Comparison of ENCODE assay signal across 8 mouse cellular contexts in the genomic region with DNA sequence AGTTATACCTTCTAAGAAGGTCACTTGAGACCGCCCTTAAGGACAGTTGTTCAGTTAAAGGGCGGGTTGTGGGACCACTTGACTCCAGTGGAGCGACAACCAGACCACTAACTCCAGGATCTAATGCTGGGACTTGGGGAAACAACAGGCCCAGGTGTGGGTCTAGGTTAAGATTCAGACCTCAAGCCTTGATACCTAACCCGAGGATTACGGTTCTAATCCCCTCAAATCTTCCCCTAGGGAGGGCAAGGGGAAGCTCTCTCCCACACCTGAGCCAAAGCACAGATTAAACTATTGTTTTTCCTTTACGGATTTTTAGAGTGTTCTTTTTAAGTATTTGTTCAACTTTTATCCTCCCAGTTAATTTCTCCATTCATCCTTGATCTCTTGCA. TPM values are rescaled to one million over a fixed set of nuclear protein-coding genes. Genes with fewer than 3 reads are reported as not detected.
DNase-seq lines count a peak whose midpoint lies in the region; ATAC-seq and TF ChIP-seq lines count a peak whose summit lies in the region.

No protein-coding gene starts in this region.

- TF ChIP-seq CTCF in layer of hippocampus, adult 2 months (conservative IDR thresholded peaks at IDR 0.05), result no peak
- no peak for TF ChIP-seq CTCF in hindbrain, postnatal 0 days (IDR thresholded peaks at IDR 0.05; ENCODE audit: low read depth)
- no peak for TF ChIP-seq CTCF in midbrain, postnatal 0 days (IDR thresholded peaks at IDR 0.05)

- H3K9ac ChIP-seq in embryonic facial prominence, embryonic 11.5 days (replicated peaks; ENCODE audit: low read length), result peak overlapping the region; percentile 43
- H3K9ac ChIP-seq in hindbrain, postnatal 0 days (replicated peaks; ENCODE audit: low read length), result no peak overlapping the region; the same call in 1 of the 2 replicates
- H3K9ac ChIP-seq in midbrain, postnatal 0 days (replicated peaks; ENCODE audit: low read length, poor library complexity, severe bottlenecking), result 0 out of 2 replicates have a peak overlapping the region, but pooled peaks have one; percentile 24

- H3K4me3 ChIP-seq in layer of hippocampus, adult 2 months, result peak overlapping the region; percentile 62
- peak overlapping the region; percentile 42 for H3K4me3 ChIP-seq in embryonic facial prominence, embryonic 11.5 days (ENCODE audit: low read depth, low read length)
- peak overlapping the region; percentile 42 for H3K4me3 ChIP-seq in hindbrain, postnatal 0 days (ENCODE audit: low read length)
- peak overlapping the region; percentile 38 for H3K4me3 ChIP-seq in midbrain, postnatal 0 days (ENCODE audit: low read depth, low read length)

- peak overlapping the region; percentile 68 for H3K4me2 ChIP-seq in embryonic facial prominence, embryonic 11.5 days (ENCODE audit: low read depth, low read length)
- peak overlapping the region; percentile 69 for H3K4me2 ChIP-seq in hindbrain, postnatal 0 days (ENCODE audit: low read depth, low read length)
- peak overlapping the region; percentile 63 for H3K4me2 ChIP-seq in midbrain, postnatal 0 days (ENCODE audit: low read depth, low read length, poor library complexity, severe bottlenecking)

- no peaks in the 10 kb centered on the region for H3K36me3 ChIP-seq in embryonic facial prominence, embryonic 11.5 days (replicated peaks; ENCODE audit: control insufficient read depth, insufficient read depth, low read depth, low read length)
- H3K36me3 ChIP-seq in hindbrain, postnatal 0 days (ENCODE audit: insufficient read depth, low read length), result no peaks in the 10 kb centered on the region
- H3K36me3 ChIP-seq in midbrain, postnatal 0 days (ENCODE audit: insufficient read depth, low read length), result no peaks in the 10 kb centered on the region

- H3K27ac ChIP-seq in layer of hippocampus, adult 2 months, result 0 out of 2 replicates have a peak overlapping the region, but pooled peaks have one; percentile 72
- no peak overlapping the region for H3K27ac ChIP-seq in embryonic facial prominence, embryonic 11.5 days (replicated peaks; ENCODE audit: low read depth, low read length)
- no peak overlapping the region for H3K27ac ChIP-seq in hindbrain, postnatal 0 days
- H3K27ac ChIP-seq in midbrain, postnatal 0 days (ENCODE audit: low read depth, low read length), result no peak overlapping the region

- H3K9me3 ChIP-seq in embryonic facial prominence, embryonic 11.5 days (replicated peaks; ENCODE audit: control insufficient read depth, low read length), result no peaks in the 10 kb centered on the region
- H3K9me3 ChIP-seq in hindbrain, postnatal 0 days (ENCODE audit: low read length), result no peaks in the 10 kb centered on the region
- no peaks in the 10 kb centered on the region for H3K9me3 ChIP-seq in midbrain, postnatal 0 days (ENCODE audit: low read length)

- H3K4me1 ChIP-seq in embryonic facial prominence, embryonic 11.5 days (ENCODE audit: control insufficient read depth, insufficient read depth, low read length), result no peaks in the 10 kb centered on the region
- H3K4me1 ChIP-seq in hindbrain, postnatal 0 days (ENCODE audit: insufficient read depth, low read length), result no peaks in the 10 kb centered on the region
- H3K4me1 ChIP-seq in midbrain, postnatal 0 days (ENCODE audit: insufficient read depth, low read length), result no peaks in the 10 kb centered on the region

- 28% methylated on average over 6 of the region's 6 CpGs for WGBS in embryonic facial prominence, embryonic 11.5 days
- 23% methylated on average over 6 of the region's 6 CpGs for WGBS in hindbrain, postnatal 0 days
- 25% methylated on average over 6 of the region's 6 CpGs for WGBS in midbrain, postnatal 0 days

- H3K27me3 ChIP-seq in embryonic facial prominence, embryonic 11.5 days (ENCODE audit: control insufficient read depth, insufficient read depth, low read length), result no peaks in the 10 kb centered on the region
- no peaks in the 10 kb centered on the region for H3K27me3 ChIP-seq in hindbrain, postnatal 0 days (ENCODE audit: insufficient read depth, low read length)
- peaks cover 4% of the 10 kb centered on the region; the same call in 1 of the 2 replicates for H3K27me3 ChIP-seq in midbrain, postnatal 0 days (ENCODE audit: insufficient read depth, low read length)

- ATAC-seq in embryonic facial prominence, embryonic 11.5 days (replicated peaks; ENCODE audit: insufficient number of reproducible peaks, low FRiP score, low TSS enrichment, low read depth), result no peak
- ATAC-seq in hindbrain, postnatal 0 days, result peak; percentile 10; the same call in 1 of the 2 replicates
- no peak for ATAC-seq in midbrain, postnatal 0 days (ENCODE audit: low FRiP score)

- DNase-seq in layer of hippocampus, adult 2 months (ENCODE audit: low spot score in 2 of 2), result no peak
- no peak for DNase-seq in layer of hippocampus, postnatal 36 days
- no peak for DNase-seq in embryonic facial prominence, embryonic 11.5 days (ENCODE audit: low spot score)
- DNase-seq in hindbrain, postnatal 0 days (ENCODE audit: low spot score), result no peak
- no peak for DNase-seq in midbrain, postnatal 0 days (ENCODE audit: low spot score)
- no peak for DNase-seq in adrenal gland, adult (ENCODE audit: inconsistent age in 2 of 2, low spot score in 1 of 2)
- DNase-seq in right cerebral cortex, adult 2 months (ENCODE audit: low spot score in 2 of 2), result no peak
- no peak for DNase-seq in kidney, postnatal 10 days

RNA-seq across cellular contexts. Expression of gene Rangrf, which starts 0.9 kb away (rescaled TPM):
- total RNA-seq in layer of hippocampus, adult 2 months (2021), result 10 to 100 TPM; 16.8 to 20.7 TPM
- total RNA-seq in layer of hippocampus, postnatal 36 days (2021), result 10 to 100 TPM; 17.6 to 19.7 TPM
- 69.2 and 71.2 TPM in 2 replicates for polyA plus RNA-seq in embryonic facial prominence, embryonic 11.5 days (2014; fragmentation: Nextera tagmentation; extraction: Ambion mirVana)
- 40.4 and 51.6 TPM in 2 replicates for total RNA-seq in hindbrain, postnatal 0 days (2014; rRNA removed)
- polyA plus RNA-seq in hindbrain, postnatal 0 days (2015; fragmentation: Nextera tagmentation; extraction: Ambion mirVana), result 31.2 and 34.6 TPM in 2 replicates
- 12.0 and 25.0 TPM in 2 replicates for total RNA-seq in midbrain, postnatal 0 days (2014; rRNA removed)
- 18.9 and 20.2 TPM in 2 replicates for polyA plus RNA-seq in midbrain, postnatal 0 days (2015; fragmentation: Nextera tagmentation; extraction: Ambion mirVana)

RNA-seq across cellular contexts. Expression of gene Slc25a35, which starts 6.1 kb away (rescaled TPM):
- total RNA-seq in layer of hippocampus, adult 2 months (2021), result 1 to 10 TPM; 5.8 to 6.2 TPM
- total RNA-seq in layer of hippocampus, postnatal 36 days (2021), result 1 to 10 TPM; 5.3 to 5.6 TPM
- 2.0 and 2.4 TPM in 2 replicates for polyA plus RNA-seq in embryonic facial prominence, embryonic 11.5 days (2014; fragmentation: Nextera tagmentation; extraction: Ambion mirVana)
- 1.6 and 2.0 TPM in 2 replicates for total RNA-seq in hindbrain, postnatal 0 days (2014; rRNA removed)
- polyA plus RNA-seq in hindbrain, postnatal 0 days (2015; fragmentation: Nextera tagmentation; extraction: Ambion mirVana), result 2.3 TPM in 2 replicates
- 0.93 and 1.4 TPM in 2 replicates for total RNA-seq in midbrain, postnatal 0 days (2014; rRNA removed)
- 1.5 and 2.0 TPM in 2 replicates for polyA plus RNA-seq in midbrain, postnatal 0 days (2015; fragmentation: Nextera tagmentation; extraction: Ambion mirVana)

RNA-seq across cellular contexts. Expression of gene Arhgef15, which starts 16.8 kb away (rescaled TPM):
- total RNA-seq in layer of hippocampus, adult 2 months (2021), result 1 to 10 TPM; 9.5 to 9.7 TPM
- 10 to 100 TPM in 1 of 2 experiments, 1 to 10 TPM in 1; 7.4 to 10.5 TPM for total RNA-seq in layer of hippocampus, postnatal 36 days (2021)
- polyA plus RNA-seq in embryonic facial prominence, embryonic 11.5 days (2014; fragmentation: Nextera tagmentation; extraction: Ambion mirVana), result 4.4 and 4.5 TPM in 2 replicates
- 21.2 and 45.2 TPM in 2 replicates for total RNA-seq in hindbrain, postnatal 0 days (2014; rRNA removed)
- polyA plus RNA-seq in hindbrain, postnatal 0 days (2015; fragmentation: Nextera tagmentation; extraction: Ambion mirVana), result 25.7 and 27.5 TPM in 2 replicates
- total RNA-seq in midbrain, postnatal 0 days (2014; rRNA removed), result 23.3 and 50.8 TPM in 2 replicates
- polyA plus RNA-seq in midbrain, postnatal 0 days (2015; fragmentation: Nextera tagmentation; extraction: Ambion mirVana), result 27.6 and 34.3 TPM in 2 replicates

RNA-seq across cellular contexts. Expression of gene Pfas, which starts 34.2 kb away (rescaled TPM):
- 10 to 100 TPM; 27.5 to 27.8 TPM for total RNA-seq in layer of hippocampus, adult 2 months (2021)
- 10 to 100 TPM; 22.8 to 28.9 TPM for total RNA-seq in layer of hippocampus, postnatal 36 days (2021)
- 34.4 and 34.8 TPM in 2 replicates for polyA plus RNA-seq in embryonic facial prominence, embryonic 11.5 days (2014; fragmentation: Nextera tagmentation; extraction: Ambion mirVana)
- total RNA-seq in hindbrain, postnatal 0 days (2014; rRNA removed), result 31.3 and 35.2 TPM in 2 replicates
- polyA plus RNA-seq in hindbrain, postnatal 0 days (2015; fragmentation: Nextera tagmentation; extraction: Ambion mirVana), result 14.7 and 17.8 TPM in 2 replicates
- 28.3 and 28.7 TPM in 2 replicates for total RNA-seq in midbrain, postnatal 0 days (2014; rRNA removed)
- polyA plus RNA-seq in midbrain, postnatal 0 days (2015; fragmentation: Nextera tagmentation; extraction: Ambion mirVana), result 13.9 and 14.1 TPM in 2 replicates

RNA-seq across cellular contexts. Expression of gene Ctc1, which starts 41.7 kb away (rescaled TPM):
- 10 to 100 TPM; 40.3 to 43.1 TPM for total RNA-seq in layer of hippocampus, adult 2 months (2021)
- total RNA-seq in layer of hippocampus, postnatal 36 days (2021), result 10 to 100 TPM; 31.8 to 32.3 TPM
- 63.2 and 68.3 TPM in 2 replicates for polyA plus RNA-seq in embryonic facial prominence, embryonic 11.5 days (2014; fragmentation: Nextera tagmentation; extraction: Ambion mirVana)
- total RNA-seq in hindbrain, postnatal 0 days (2014; rRNA removed), result 84.8 and 85.7 TPM in 2 replicates
- 42.8 and 45.7 TPM in 2 replicates for polyA plus RNA-seq in hindbrain, postnatal 0 days (2015; fragmentation: Nextera tagmentation; extraction: Ambion mirVana)
- total RNA-seq in midbrain, postnatal 0 days (2014; rRNA removed), result 60.0 and 67.7 TPM in 2 replicates
- polyA plus RNA-seq in midbrain, postnatal 0 days (2015; fragmentation: Nextera tagmentation; extraction: Ambion mirVana), result 46.8 and 53.4 TPM in 2 replicates
